Mouse (Mus musculus): ENCODE measurements around the gene Map7d2.

DNA sequence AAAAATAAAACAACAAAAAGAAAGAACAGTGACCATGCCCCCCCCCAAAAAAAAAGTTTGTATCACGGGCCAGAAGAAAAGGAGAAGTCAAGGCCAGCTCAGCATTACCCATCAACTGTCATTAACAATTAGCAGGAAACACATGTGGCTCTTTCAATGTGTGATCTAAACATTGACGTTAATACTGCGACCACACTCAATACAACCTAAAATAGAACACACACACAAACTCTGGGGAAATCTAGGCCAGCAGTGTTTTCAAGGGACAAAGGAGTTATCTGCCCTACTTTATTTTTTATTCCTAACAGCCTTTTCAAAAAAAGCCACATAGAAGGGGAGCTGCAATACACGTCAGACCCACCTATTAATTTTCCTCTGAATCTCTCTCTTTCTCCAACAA lies 94.7 kb downstream of the Map7d2 start:
- TF ChIP-seq POLR2A (IDR thresholded peaks at IDR 0.05; ENCODE audit: control insufficient read depth, low read depth, low read length): no peak
- no peak for TF ChIP-seq CTCF (IDR thresholded peaks at IDR 0.05; ENCODE audit: control insufficient read depth, insufficient read depth, insufficient replicate concordance, low read depth, low read length)
